Mouse (Mus musculus) embryonic facial prominence, embryonic 10.5 days (tissue): ENCODE results near the gene Igdcc4. TPM values are rescaled to one million over a fixed set of nuclear protein-coding genes. Genes with fewer than 3 reads are reported as not detected.
A peak's percentile ranks its signal among the peaks of the same experiment; 100 is the strongest.

Source experiments
- DNase-seq: peaks from one replicate; pipeline ENCODE4 v3.0.0-alpha.2; 2017; ENCODE audit warnings: low spot score
- H3K27ac ChIP-seq: fragments of 300-500 bp; sonication (generic); replicated peaks from 2 replicates; pipeline ENCODE4 v1.5.1; 2016; ENCODE audit warnings: mild to moderate bottlenecking
- H3K27me3 ChIP-seq: fragments of 300-500 bp; sonication (generic); replicated peaks from 2 replicates; pipeline ENCODE4 v1.6.1; 2016; ENCODE audit warnings: low read depth, mild to moderate bottlenecking; ENCODE audit not compliant: poor library complexity, severe bottlenecking
- H3K36me3 ChIP-seq: fragments of 300-500 bp; sonication (generic); replicated peaks from 2 replicates; pipeline ENCODE4 v1.6.1; 2016; ENCODE audit warnings: mild to moderate bottlenecking, moderate library complexity
- H3K4me1 ChIP-seq: fragments of 300-500 bp; sonication (generic); 2 replicates; pipeline ENCODE4 v1.6.1; 2016
- H3K4me3 ChIP-seq: fragments of 300-500 bp; sonication (generic); 2 replicates; pipeline ENCODE4 v1.5.1; 2016; ENCODE audit warnings: mild to moderate bottlenecking, moderate library complexity
- H3K9me3 ChIP-seq: fragments of 300-500 bp; sonication (generic); 2 replicates; pipeline ENCODE4 v1.6.1; 2016; ENCODE audit warnings: mild to moderate bottlenecking
- WGBS: fragments of 180-500 bp; shearing (Covaris S2); methylation state at CpG from one replicate; pipeline ENCODE4 v1.1.7; 2016; 5-methylcytosine and 5-hydroxymethylcytosine counted together
- polyA plus RNA-seq: library from polyadenylated mRNA; unstranded; fragments of >200 nt; fragmentation: Nextera tagmentation; extraction: Ambion mirVana; gene quantifications from 2 replicates; pipeline ENCODE4 v1.2.1, GENCODE M21; 2016

Igdcc4 gene
- polyA plus RNA-seq, 1 experiment from 2014 or later, result 9.7 TPM

- Histone ChIP-seq H3K36me3 (peaks cover 25% of the 10 kb centered on the region), H3K27me3 (no peaks in the 10 kb centered on the region), H3K9me3 (no peaks in the 10 kb centered on the region), H3K4me1 (peaks cover 3% of the 10 kb centered on the region; the same call in 1 of the 2 replicates), H3K4me3 (no peak overlapping the region), H3K27ac (no peak overlapping the region; the same call in 1 of the 2 replicates)
- DNase-seq, result no peak
- 67% methylated on average over 5 of the region's 5 CpGs for WGBS
Observed at GRCm38 (mm10) chr9:65087490-65087889, 13.8 kb upstream of the Igdcc4 start.

- Histone ChIP-seq H3K36me3 (no peaks in the 10 kb centered on the region), H3K4me1 (peaks cover 3% of the 10 kb centered on the region; the same call in 1 of the 2 replicates), H3K27me3 (no peaks in the 10 kb centered on the region), H3K4me3 (no peak overlapping the region), H3K9me3 (no peaks in the 10 kb centered on the region), H3K27ac (0 out of 2 replicates have a peak overlapping the region, but pooled peaks have one; percentile 14)
- WGBS, result 64% methylated on average over 6 of the region's 6 CpGs
- DNase-seq, result peak; percentile 34
Observed at GRCm38 (mm10) chr9:65094237-65094636, 7.0 kb upstream of the Igdcc4 start.

- Histone ChIP-seq H3K9me3 (peaks cover 3% of the 10 kb centered on the region; the same call in 1 of the 2 replicates), H3K4me3 (peak overlapping the region; percentile 90), H3K27me3 (peaks cover 17% of the 10 kb centered on the region), H3K36me3 (no peaks in the 10 kb centered on the region; the same call in 1 of the 2 replicates), H3K4me1 (peaks cover 49% of the 10 kb centered on the region), H3K27ac (peak overlapping the region; percentile 91)
- under 1% methylated on average over 39 of the region's 39 CpGs for WGBS
- peak; percentile 75 for DNase-seq
Observed at GRCm38 (mm10) chr9:65101686-65102376, 545 bp downstream of the Igdcc4 start.

DNA sequence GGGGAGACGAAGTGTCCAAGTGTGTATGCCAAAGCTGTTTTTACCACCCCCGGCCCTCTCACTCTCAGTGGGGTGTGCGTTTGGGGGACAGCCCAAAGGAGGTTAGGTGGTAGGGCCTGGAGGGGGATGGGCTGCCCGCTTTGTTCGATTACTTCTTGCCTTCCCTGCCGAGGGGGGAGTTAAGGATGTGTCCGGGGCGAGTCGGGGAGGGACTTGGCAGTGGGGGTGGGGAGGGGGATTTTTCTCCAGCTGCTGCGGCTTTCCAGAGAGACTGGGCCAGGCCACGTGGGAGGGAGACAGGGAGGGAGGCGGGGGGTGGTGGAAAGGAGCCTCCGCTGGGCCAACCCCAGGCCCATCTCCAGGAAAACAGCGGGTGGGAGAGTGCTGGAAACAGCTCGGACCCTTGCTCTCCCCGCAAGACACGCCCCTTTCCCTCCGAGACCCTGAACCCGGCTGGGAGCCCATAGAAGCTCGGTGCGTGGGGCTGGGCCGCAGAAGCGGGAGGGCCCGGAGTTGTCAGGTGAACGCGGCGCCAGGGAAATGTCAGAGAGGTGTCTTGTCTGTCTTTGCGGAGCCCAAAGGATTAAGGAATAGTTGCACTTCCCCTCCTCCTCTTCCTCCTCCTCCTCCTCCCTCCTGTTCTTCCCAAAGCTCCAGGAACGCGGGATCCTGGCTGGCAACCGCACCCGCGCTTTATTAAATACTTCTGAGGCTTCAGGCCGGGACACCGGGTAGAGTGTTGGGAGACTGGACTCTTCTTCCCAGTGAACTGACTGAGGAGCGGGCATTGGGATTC is 1.3 kb downstream of the Igdcc4 start:
- DNase-seq, result peak; percentile 85
- peak overlapping the region; percentile 90 for H3K4me3 ChIP-seq
- H3K27me3 ChIP-seq, result peaks cover 19% of the 10 kb centered on the region
- peak overlapping the region; percentile 91 for H3K27ac ChIP-seq
- peaks cover 51% of the 10 kb centered on the region for H3K4me1 ChIP-seq
- 2% methylated on average over 36 of the region's 36 CpGs for WGBS
- no peaks in the 10 kb centered on the region; the same call in 1 of the 2 replicates for H3K36me3 ChIP-seq
- H3K9me3 ChIP-seq, result peaks cover 3% of the 10 kb centered on the region; the same call in 1 of the 2 replicates

- no peak for DNase-seq
- 19% methylated on average over 8 of the region's 8 CpGs for WGBS
- peak overlapping the region; percentile 91 for H3K27ac ChIP-seq
Observed at GRCm38 (mm10) chr9:65103173-65103752, 2.0 kb downstream of the Igdcc4 start.

DNA sequence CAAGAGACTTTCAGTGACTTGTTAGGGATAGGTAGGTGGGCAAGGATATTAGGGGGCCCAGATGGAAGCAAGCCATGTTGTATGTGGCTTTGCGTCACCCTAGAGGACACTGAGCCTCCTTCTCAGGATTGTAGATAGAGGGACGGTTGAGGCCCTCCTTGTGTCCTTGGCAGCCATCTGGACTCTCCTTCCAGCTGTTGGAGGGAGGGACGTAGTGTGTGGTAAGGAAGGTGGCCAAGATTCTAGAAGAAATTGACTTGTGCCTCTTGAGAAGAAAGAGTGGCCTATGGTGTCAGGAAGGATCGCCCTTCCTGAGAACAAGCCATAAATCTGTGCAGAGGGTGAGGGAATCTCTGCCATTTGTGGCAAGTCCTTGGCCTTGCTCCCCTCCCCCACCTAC is 5.5 kb downstream of the Igdcc4 start:
- no peak for DNase-seq
- peaks cover 38% of the 10 kb centered on the region for H3K27me3 ChIP-seq
- H3K36me3 ChIP-seq, result no peaks in the 10 kb centered on the region; the same call in 1 of the 2 replicates
- H3K4me1 ChIP-seq, result peaks cover 59% of the 10 kb centered on the region
- no peak overlapping the region for H3K27ac ChIP-seq
- 92% methylated on average over 4 of the region's 4 CpGs for WGBS
- no peaks in the 10 kb centered on the region for H3K9me3 ChIP-seq
- no peak overlapping the region for H3K4me3 ChIP-seq

More at GRCm38 (mm10) chr9:65103173-65103752, 2.0 kb downstream of the Igdcc4 start:
- H3K9me3 ChIP-seq, result peaks cover 3% of the 10 kb centered on the region; the same call in 1 of the 2 replicates
- H3K4me1 ChIP-seq, result peaks cover 51% of the 10 kb centered on the region
- H3K36me3 ChIP-seq, result no peaks in the 10 kb centered on the region; the same call in 1 of the 2 replicates
- peak overlapping the region; percentile 90 for H3K4me3 ChIP-seq
- H3K27me3 ChIP-seq, result peaks cover 24% of the 10 kb centered on the region

GRCm38 (mm10) chr9:65107893-65108292 is 6.6 kb downstream of the Igdcc4 start:
- peaks cover 35% of the 10 kb centered on the region for H3K27me3 ChIP-seq
- no peak overlapping the region for H3K4me3 ChIP-seq
- H3K36me3 ChIP-seq, result no peaks in the 10 kb centered on the region; the same call in 1 of the 2 replicates
- peaks cover 48% of the 10 kb centered on the region for H3K4me1 ChIP-seq
- H3K27ac ChIP-seq, result no peak overlapping the region
- no peaks in the 10 kb centered on the region for H3K9me3 ChIP-seq
- no peak for DNase-seq
- WGBS, result 86% methylated on average over 1 of the region's 1 CpGs

DNA sequence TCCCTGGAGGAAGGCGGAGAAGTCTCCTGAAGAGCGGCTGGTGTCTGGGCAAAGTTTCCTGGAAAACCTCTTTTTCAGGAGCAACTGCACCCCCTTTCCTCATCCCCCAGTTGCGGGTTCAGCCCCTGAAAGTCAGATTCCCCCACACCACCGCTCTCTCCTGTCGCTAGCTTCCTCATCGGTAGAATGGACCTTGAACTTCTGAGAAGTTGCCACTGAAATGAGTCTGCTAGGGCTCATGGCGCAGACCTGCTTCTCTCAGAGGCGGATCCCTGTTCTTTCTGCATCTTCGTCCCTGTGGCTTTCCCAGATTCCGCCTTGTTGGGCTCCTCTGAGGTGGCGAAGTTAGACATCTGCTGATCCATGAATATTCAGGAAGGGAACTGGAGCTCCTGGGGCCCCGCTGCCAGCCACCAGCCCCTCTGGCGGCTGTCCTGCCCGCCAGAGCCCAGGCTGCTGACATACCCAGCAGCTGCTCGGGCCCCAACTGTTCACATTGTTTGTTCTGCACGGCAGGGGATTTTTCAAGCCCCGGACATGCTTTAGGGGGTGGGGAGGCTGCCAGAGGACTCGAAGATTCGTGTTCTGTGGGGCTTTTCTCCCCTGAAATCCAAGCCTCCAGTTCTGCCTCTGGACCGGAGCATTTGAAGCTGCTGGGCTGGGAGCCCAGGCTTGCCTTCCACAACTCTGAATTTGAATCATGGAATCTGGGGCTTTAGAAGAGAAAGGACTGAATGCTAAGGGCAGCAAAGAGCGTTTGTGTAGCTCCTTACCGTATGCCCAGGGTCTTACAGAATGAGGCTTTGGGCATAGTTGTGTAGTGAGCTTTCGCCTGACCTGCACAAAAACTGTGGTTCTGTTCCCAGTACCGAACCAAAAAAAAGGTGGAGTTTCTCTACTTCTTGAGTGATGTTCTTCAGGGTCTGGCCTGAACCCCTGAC is 8.1 kb downstream of the Igdcc4 start:
- WGBS, result 9% methylated on average over 24 of the region's 24 CpGs
- H3K9me3 ChIP-seq, result no peaks in the 10 kb centered on the region
- H3K27me3 ChIP-seq, result peaks cover 23% of the 10 kb centered on the region
- H3K4me3 ChIP-seq, result peak overlapping the region; percentile 43
- peak; percentile 65 for DNase-seq
- peaks cover 34% of the 10 kb centered on the region for H3K4me1 ChIP-seq
- H3K36me3 ChIP-seq, result peaks cover 8% of the 10 kb centered on the region; the same call in 1 of the 2 replicates
- H3K27ac ChIP-seq, result peak overlapping the region; percentile 55

- WGBS, result 92% methylated on average over 5 of the region's 5 CpGs
- no peak for DNase-seq
- peaks cover 19% of the 10 kb centered on the region for H3K36me3 ChIP-seq
- H3K4me3 ChIP-seq, result no peak overlapping the region
- peaks cover 22% of the 10 kb centered on the region for H3K4me1 ChIP-seq
- peaks cover 22% of the 10 kb centered on the region for H3K27me3 ChIP-seq
- H3K27ac ChIP-seq, result no peak overlapping the region
- no peaks in the 10 kb centered on the region for H3K9me3 ChIP-seq
Observed at GRCm38 (mm10) chr9:65111698-65112097, 10.4 kb downstream of the Igdcc4 start.

- H3K4me1 ChIP-seq, result peaks cover 16% of the 10 kb centered on the region
- H3K27ac ChIP-seq, result no peak overlapping the region
- no peaks in the 10 kb centered on the region for H3K9me3 ChIP-seq
- H3K27me3 ChIP-seq, result peaks cover 9% of the 10 kb centered on the region
- 91% methylated on average over 2 of the region's 2 CpGs for WGBS
- no peak for DNase-seq
- H3K36me3 ChIP-seq, result peaks cover 26% of the 10 kb centered on the region
- no peak overlapping the region for H3K4me3 ChIP-seq
Observed at GRCm38 (mm10) chr9:65113694-65114093, 12.4 kb downstream of the Igdcc4 start.

DNA sequence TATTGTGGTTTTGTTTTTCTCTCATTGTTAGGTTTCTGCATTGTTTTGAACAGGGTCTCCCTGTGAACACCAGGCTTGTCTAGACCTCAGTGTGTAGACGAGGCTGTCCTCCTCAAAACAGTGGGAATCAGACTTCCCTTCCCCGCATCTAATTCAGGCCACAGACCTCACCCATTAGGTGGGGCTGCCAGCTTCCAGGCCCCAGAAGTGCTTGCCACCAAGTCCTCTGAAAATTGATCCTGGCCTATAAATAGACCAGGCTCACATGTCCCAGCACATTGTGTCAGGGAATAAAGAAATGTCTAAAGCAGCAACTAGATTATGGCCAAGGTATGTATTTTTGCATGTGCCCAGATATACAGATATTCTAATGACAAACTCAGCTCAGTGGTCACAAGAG is 14.6 kb downstream of the Igdcc4 start:
- 65% methylated on average over 2 of the region's 2 CpGs for WGBS
- H3K36me3 ChIP-seq, result peaks cover 29% of the 10 kb centered on the region

More for the DNA sequence above, 14.6 kb downstream of the Igdcc4 start:
- peaks cover 8% of the 10 kb centered on the region for H3K27me3 ChIP-seq
- no peak for DNase-seq
- no peaks in the 10 kb centered on the region for H3K4me1 ChIP-seq
- no peaks in the 10 kb centered on the region for H3K9me3 ChIP-seq
- no peak overlapping the region for H3K27ac ChIP-seq
- no peak overlapping the region for H3K4me3 ChIP-seq
